Mouse (Mus musculus) liver, postnatal 0 days (tissue): ENCODE results near the gene Gm826. TPM values are rescaled to one million over a fixed set of nuclear protein-coding genes. Genes with fewer than 3 reads are reported as not detected.

Source experiments
- ATAC-seq: fragments of 200-750 bp; cut with Nextera tagmentation; 2 replicates; pipeline ENCODE4 v1.8.0; 2017; ENCODE audit warnings: mild to moderate bottlenecking, moderate library complexity
- DNase-seq: peaks from one replicate; pipeline ENCODE4 v3.0.0-alpha.2; 2016
- H3K27ac ChIP-seq: fragments of 300-500 bp; sonication (generic); 2 replicates; pipeline ENCODE4 v1.5.1; 2014; ENCODE audit warnings: antibody characterized with exemption, moderate library complexity, mild to moderate bottlenecking, low read depth
- H3K27me3 ChIP-seq: fragments of 300-500 bp; sonication (generic); 2 replicates; pipeline ENCODE4 v1.6.1; 2014; ENCODE audit warnings: low read length, control low read depth, mixed read lengths; ENCODE audit not compliant: insufficient read depth
- H3K36me3 ChIP-seq: fragments of 300-500 bp; sonication (generic); replicated peaks from 2 replicates; pipeline ENCODE4 v1.6.1; 2014; ENCODE audit warnings: mild to moderate bottlenecking, control low read depth, low read length, moderate library complexity, mixed read lengths; ENCODE audit not compliant: insufficient read depth
- H3K4me1 ChIP-seq: fragments of 300-500 bp; sonication (generic); 2 replicates; pipeline ENCODE4 v1.6.1; 2014; ENCODE audit warnings: antibody characterized with exemption, mild to moderate bottlenecking, control low read depth; ENCODE audit not compliant: insufficient read depth
- H3K4me2 ChIP-seq: fragments of 300-500 bp; sonication (generic); 2 replicates; pipeline ENCODE4 v1.6.1; 2014; ENCODE audit warnings: low read depth, mild to moderate bottlenecking, low read length, moderate library complexity, mixed read lengths
- H3K4me3 ChIP-seq: fragments of 300-500 bp; sonication (generic); 2 replicates; pipeline ENCODE4 v1.5.1; 2014; ENCODE audit warnings: low read depth, low read length
- H3K9ac ChIP-seq: fragments of 300-500 bp; sonication (generic); replicated peaks from 2 replicates; pipeline ENCODE4 v1.6.1; 2014; ENCODE audit warnings: mild to moderate bottlenecking, moderate library complexity
- H3K9me3 ChIP-seq: fragments of 300-500 bp; sonication (generic); 2 replicates; pipeline ENCODE4 v1.6.1; 2016; ENCODE audit warnings: mild to moderate bottlenecking, control low read depth, low read length, mixed read lengths
- CTCF ChIP-seq: sonication (generic); IDR thresholded peaks from 2 replicates; pipeline ENCODE4 v1.5.1; 2016; ENCODE audit warnings: antibody characterized with exemption, low read depth
- EP300 ChIP-seq: IDR thresholded peaks from 2 replicates; pipeline ENCODE4 v1.6.1; 2016; ENCODE audit warnings: antibody characterized with exemption, low read depth, mild to moderate bottlenecking
- WGBS: fragments of 180-500 bp; shearing (Covaris S2); extraction: QIAGEN DNeasy Blood & Tissue Kit; methylation state at CpG from one replicate; pipeline ENCODE4 v1.1.7; 2014; ENCODE audit not compliant: insufficient replicate concordance; 5-methylcytosine and 5-hydroxymethylcytosine counted together
- polyA plus RNA-seq: library from polyadenylated mRNA; unstranded; fragments of >200 nt; fragmentation: Nextera tagmentation; extraction: Ambion mirVana; gene quantifications from 2 replicates; pipeline ENCODE4 v1.2.1, GENCODE M21; 2015

Gm826 gene
- polyA plus RNA-seq, 1 experiment from 2014 or later: 1.2 TPM

DNA sequence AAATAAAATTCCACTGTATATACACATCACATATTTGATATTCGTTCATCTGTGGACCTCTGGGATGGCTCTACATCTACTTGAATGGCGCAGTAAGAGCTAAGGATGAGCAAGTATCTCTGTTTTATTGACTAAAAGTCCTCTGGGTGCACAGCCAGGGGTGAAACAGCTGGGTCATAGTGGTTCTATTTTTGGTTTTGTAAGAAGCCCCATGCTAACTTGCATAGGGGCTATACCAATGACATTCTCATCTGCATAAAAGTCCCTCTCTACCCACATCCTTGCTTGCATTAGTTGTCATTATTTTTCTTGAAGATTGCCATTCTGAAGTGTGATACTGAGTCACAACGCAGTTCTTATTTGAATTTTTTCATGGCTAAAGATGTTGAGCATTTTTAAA is 28.9 kb downstream of the Gm826 start:
- Histone ChIP-seq H3K4me2 (no peak overlapping the region), H3K36me3 (no peaks in the 10 kb centered on the region), H3K4me3 (no peak overlapping the region), H3K9me3 (no peaks in the 10 kb centered on the region), H3K27ac (no peak overlapping the region), H3K27me3 (no peaks in the 10 kb centered on the region), H3K9ac (no peak overlapping the region), H3K4me1 (no peaks in the 10 kb centered on the region)
- 76% methylated on average over 3 of the region's 3 CpGs for WGBS
- no peak for TF ChIP-seq CTCF
- TF ChIP-seq EP300: no peak
- no peak for DNase-seq
- no peak for ATAC-seq

GRCm38 (mm10) chr2:160303992-160304391 is 30.0 kb downstream of the Gm826 start:
- Histone ChIP-seq H3K9me3 (no peaks in the 10 kb centered on the region), H3K4me3 (no peak overlapping the region), H3K4me2 (no peak overlapping the region), H3K27ac (no peak overlapping the region), H3K4me1 (no peaks in the 10 kb centered on the region), H3K36me3 (no peaks in the 10 kb centered on the region), H3K27me3 (no peaks in the 10 kb centered on the region), H3K9ac (no peak overlapping the region)
- no peak for DNase-seq
- no peak for TF ChIP-seq EP300
- TF ChIP-seq CTCF: no peak
- 41% methylated on average over 2 of the region's 2 CpGs for WGBS
- no peak for ATAC-seq

DNA sequence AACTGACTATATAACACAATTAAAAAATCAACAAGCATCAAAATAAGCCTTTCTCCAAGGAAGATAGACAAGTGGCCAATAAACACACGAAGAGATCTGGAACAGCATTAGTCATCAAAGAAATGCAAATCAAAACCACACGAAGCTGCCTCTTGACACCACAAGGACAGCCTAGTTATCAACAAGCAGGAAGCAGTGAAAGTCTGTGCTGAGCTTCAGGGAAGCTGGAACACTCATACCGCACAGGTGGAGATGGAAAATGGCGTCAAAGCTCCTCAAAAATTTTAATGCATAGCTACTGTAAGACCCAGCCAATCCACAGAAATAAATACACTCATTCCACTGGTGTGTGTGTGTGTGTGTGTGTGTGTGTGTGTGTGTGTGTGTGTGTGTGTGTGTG is 31.9 kb downstream of the Gm826 start:
- Histone ChIP-seq H3K36me3 (no peaks in the 10 kb centered on the region), H3K27ac (no peak overlapping the region), H3K4me1 (no peaks in the 10 kb centered on the region), H3K4me3 (no peak overlapping the region), H3K9ac (no peak overlapping the region), H3K9me3 (no peaks in the 10 kb centered on the region), H3K4me2 (no peak overlapping the region), H3K27me3 (no peaks in the 10 kb centered on the region)
- TF ChIP-seq CTCF: no peak
- no peak for TF ChIP-seq EP300
- WGBS: 45% methylated on average over 4 of the region's 4 CpGs
- DNase-seq (no peak), ATAC-seq (no peak)

DNA sequence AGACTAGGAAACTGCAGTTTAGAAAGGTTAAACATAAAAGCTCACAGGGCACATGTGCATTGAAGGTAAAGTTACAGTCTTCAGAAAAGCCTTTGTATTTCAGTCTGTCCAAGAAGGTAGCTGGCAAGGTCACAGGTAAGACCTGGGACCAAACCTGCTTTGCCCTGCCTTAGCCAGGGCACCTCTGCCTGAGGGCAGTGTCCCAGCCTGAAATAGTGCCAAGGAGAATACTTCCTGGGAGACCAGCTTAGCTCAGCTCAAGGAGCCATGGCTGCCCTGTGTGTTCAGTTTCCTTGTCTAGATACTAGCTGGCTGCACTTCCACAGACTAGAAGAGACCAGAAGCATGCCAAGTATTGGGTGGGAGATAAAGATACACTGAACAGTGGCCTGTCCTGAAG is 35.4 kb downstream of the Gm826 start:
- no peaks in the 10 kb centered on the region for H3K27me3 ChIP-seq
- no peak overlapping the region for H3K27ac ChIP-seq
- H3K4me2 ChIP-seq: no peak overlapping the region
- ATAC-seq (no peak), DNase-seq (no peak)
- no peaks in the 10 kb centered on the region for H3K36me3 ChIP-seq
- no peaks in the 10 kb centered on the region for H3K4me1 ChIP-seq
- no peaks in the 10 kb centered on the region for H3K9me3 ChIP-seq
- TF ChIP-seq CTCF: no peak
- no peak for TF ChIP-seq EP300
- H3K4me3 ChIP-seq: no peak overlapping the region
- no peak overlapping the region for H3K9ac ChIP-seq

- DNase-seq (no peak), ATAC-seq (no peak)
- WGBS: 70% methylated on average over 10 of the region's 10 CpGs
- Histone ChIP-seq H3K4me1 (no peaks in the 10 kb centered on the region), H3K27me3 (no peaks in the 10 kb centered on the region), H3K4me2 (no peak overlapping the region), H3K9me3 (no peaks in the 10 kb centered on the region), H3K9ac (no peak overlapping the region), H3K27ac (no peak overlapping the region), H3K36me3 (no peaks in the 10 kb centered on the region), H3K4me3 (no peak overlapping the region)
- TF ChIP-seq CTCF: no peak
Measured at GRCm38 (mm10) chr2:160288538-160289151, 45.3 kb downstream of the Gm826 start.

DNA sequence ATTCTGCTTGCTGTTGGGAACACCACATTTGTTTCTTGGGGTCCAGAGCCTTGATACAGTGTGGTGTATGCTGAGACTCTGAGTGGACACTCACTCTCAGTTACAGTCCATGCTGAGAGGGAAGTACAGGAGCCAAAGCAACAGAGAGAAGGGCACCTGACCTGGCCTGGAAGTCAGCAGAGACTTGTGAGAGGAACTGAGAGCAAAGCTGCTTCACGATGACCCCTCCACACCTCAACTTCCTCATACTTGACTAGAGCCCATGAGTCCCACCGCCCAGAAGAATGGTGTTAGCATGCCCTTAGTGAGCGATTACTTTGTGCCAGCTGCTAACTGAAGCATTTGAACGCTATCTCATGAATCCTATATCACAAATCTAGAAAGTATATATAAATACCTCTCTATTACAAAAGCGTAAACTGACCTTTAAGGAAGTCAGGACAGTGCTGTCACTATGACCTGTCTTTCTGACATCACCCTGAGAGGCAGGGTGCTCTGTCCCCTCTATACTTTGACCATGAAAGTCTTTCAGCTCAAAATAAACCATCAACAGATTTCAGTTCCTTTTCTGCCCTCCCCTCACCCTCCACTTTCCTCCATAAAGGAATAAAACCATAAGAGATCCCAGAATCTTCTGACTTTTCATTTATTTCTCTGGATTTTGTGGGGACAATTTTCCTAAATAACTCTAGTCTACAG is 57.9 kb downstream of the Gm826 start:
- no peaks in the 10 kb centered on the region for H3K36me3 ChIP-seq
- WGBS: 55% methylated on average over 5 of the region's 5 CpGs
- no peak overlapping the region for H3K27ac ChIP-seq
- no peaks in the 10 kb centered on the region for H3K9me3 ChIP-seq
- DNase-seq (no peak), ATAC-seq (peak; percentile 36; the same call in 1 of the 2 replicates)
- no peaks in the 10 kb centered on the region for H3K27me3 ChIP-seq
- no peak for TF ChIP-seq EP300
- TF ChIP-seq CTCF: no peak
- no peak overlapping the region for H3K4me3 ChIP-seq
- H3K4me2 ChIP-seq: no peak overlapping the region
- H3K4me1 ChIP-seq: no peaks in the 10 kb centered on the region
- H3K9ac ChIP-seq: no peak overlapping the region
